Mouse (Mus musculus): ENCODE data around the gene Atp13a3. TPM values are rescaled to one million over a fixed set of nuclear protein-coding genes. Genes with fewer than 3 reads are reported as not detected.

Gene Atp13a3
- polyA plus RNA-seq, 1 experiment from 2014 or later, result 13.3 TPM

GRCm38 (mm10) chr16:30410914-30411313, 5.1 kb upstream of the Atp13a3 start:
- WGBS, result 88% methylated on average over 4 of the region's 4 CpGs
- no peak for ATAC-seq (replicated peaks; ENCODE audit: insufficient number of reproducible peaks, low FRiP score, low TSS enrichment, low read depth)

GRCm38 (mm10) chr16:30407513-30407912, 1.7 kb upstream of the Atp13a3 start:
- ATAC-seq (replicated peaks; ENCODE audit: insufficient number of reproducible peaks, low FRiP score, low TSS enrichment, low read depth) (no peak), DNase-seq (ENCODE audit: low spot score) (no peak)
- no peaks in the 10 kb centered on the region for H3K4me1 ChIP-seq (ENCODE audit: control insufficient read depth, insufficient read depth, low read length)
- no peaks in the 10 kb centered on the region for H3K27me3 ChIP-seq (ENCODE audit: control insufficient read depth, insufficient read depth, low read length)
- H3K27ac ChIP-seq (replicated peaks; ENCODE audit: low read depth, low read length), result no peak overlapping the region
- no peaks in the 10 kb centered on the region for H3K36me3 ChIP-seq (replicated peaks; ENCODE audit: control insufficient read depth, insufficient read depth, low read depth, low read length)
- H3K4me2 ChIP-seq (ENCODE audit: low read depth, low read length), result no peak overlapping the region
- no peak overlapping the region for H3K4me3 ChIP-seq (ENCODE audit: low read depth, low read length)
- no peaks in the 10 kb centered on the region for H3K9me3 ChIP-seq (replicated peaks; ENCODE audit: control insufficient read depth, low read length)
- 73% methylated on average over 2 of the region's 2 CpGs for WGBS
- no peak overlapping the region for H3K9ac ChIP-seq (replicated peaks; ENCODE audit: low read length)

More at GRCm38 (mm10) chr16:30410914-30411313, 5.1 kb upstream of the Atp13a3 start:
- H3K9ac ChIP-seq (replicated peaks; ENCODE audit: low read length), result no peak overlapping the region
- no peaks in the 10 kb centered on the region for H3K9me3 ChIP-seq (replicated peaks; ENCODE audit: control insufficient read depth, low read length)
- no peaks in the 10 kb centered on the region for H3K27me3 ChIP-seq (ENCODE audit: control insufficient read depth, insufficient read depth, low read length)
- no peaks in the 10 kb centered on the region for H3K36me3 ChIP-seq (replicated peaks; ENCODE audit: control insufficient read depth, insufficient read depth, low read depth, low read length)
- no peak overlapping the region for H3K4me2 ChIP-seq (ENCODE audit: low read depth, low read length)
- DNase-seq (ENCODE audit: low spot score), result no peak
- no peaks in the 10 kb centered on the region for H3K4me1 ChIP-seq (ENCODE audit: control insufficient read depth, insufficient read depth, low read length)
- H3K27ac ChIP-seq (replicated peaks; ENCODE audit: low read depth, low read length), result no peak overlapping the region
- H3K4me3 ChIP-seq (ENCODE audit: low read depth, low read length), result no peak overlapping the region

- ATAC-seq (replicated peaks; ENCODE audit: insufficient number of reproducible peaks, low FRiP score, low TSS enrichment, low read depth), result no peak
- 78% methylated on average over 3 of the region's 3 CpGs for WGBS
Measured at GRCm38 (mm10) chr16:30403528-30403927, 2.2 kb downstream of the Atp13a3 start.

GRCm38 (mm10) chr16:30397127-30398057, 8.4 kb downstream of the Atp13a3 start:
- DNase-seq (ENCODE audit: low spot score), result peak; percentile 9

More at GRCm38 (mm10) chr16:30403528-30403927, 2.2 kb downstream of the Atp13a3 start:
- H3K4me1 ChIP-seq (ENCODE audit: control insufficient read depth, insufficient read depth, low read length), result no peaks in the 10 kb centered on the region
- no peak overlapping the region for H3K9ac ChIP-seq (replicated peaks; ENCODE audit: low read length)
- no peak overlapping the region for H3K4me3 ChIP-seq (ENCODE audit: low read depth, low read length)
- no peaks in the 10 kb centered on the region for H3K36me3 ChIP-seq (replicated peaks; ENCODE audit: control insufficient read depth, insufficient read depth, low read depth, low read length)
- H3K27ac ChIP-seq (replicated peaks; ENCODE audit: low read depth, low read length), result no peak overlapping the region
- no peaks in the 10 kb centered on the region for H3K27me3 ChIP-seq (ENCODE audit: control insufficient read depth, insufficient read depth, low read length)
- H3K4me2 ChIP-seq (ENCODE audit: low read depth, low read length), result no peak overlapping the region
- no peak for DNase-seq (ENCODE audit: low spot score)
- no peaks in the 10 kb centered on the region for H3K9me3 ChIP-seq (replicated peaks; ENCODE audit: control insufficient read depth, low read length)

GRCm38 (mm10) chr16:30395136-30395535, 10.6 kb downstream of the Atp13a3 start:
- H3K27ac ChIP-seq (replicated peaks; ENCODE audit: low read depth, low read length), result no peak overlapping the region
- 81% methylated on average over 2 of the region's 2 CpGs for WGBS

More at GRCm38 (mm10) chr16:30397127-30398057, 8.4 kb downstream of the Atp13a3 start:
- H3K9me3 ChIP-seq (replicated peaks; ENCODE audit: control insufficient read depth, low read length), result no peaks in the 10 kb centered on the region
- no peaks in the 10 kb centered on the region for H3K27me3 ChIP-seq (ENCODE audit: control insufficient read depth, insufficient read depth, low read length)
- no peak overlapping the region for H3K4me3 ChIP-seq (ENCODE audit: low read depth, low read length)
- no peak for ATAC-seq (replicated peaks; ENCODE audit: insufficient number of reproducible peaks, low FRiP score, low TSS enrichment, low read depth)
- WGBS, result 41% methylated on average over 15 of the region's 15 CpGs
- no peaks in the 10 kb centered on the region for H3K4me1 ChIP-seq (ENCODE audit: control insufficient read depth, insufficient read depth, low read length)
- H3K36me3 ChIP-seq (replicated peaks; ENCODE audit: control insufficient read depth, insufficient read depth, low read depth, low read length), result no peaks in the 10 kb centered on the region
- H3K4me2 ChIP-seq (ENCODE audit: low read depth, low read length), result no peak overlapping the region
- no peak overlapping the region for H3K9ac ChIP-seq (replicated peaks; ENCODE audit: low read length)
- H3K27ac ChIP-seq (replicated peaks; ENCODE audit: low read depth, low read length), result no peak overlapping the region

GRCm38 (mm10) chr16:30390650-30391340, 15.0 kb downstream of the Atp13a3 start:
- H3K9ac ChIP-seq (replicated peaks; ENCODE audit: low read length), result no peak overlapping the region
- H3K27ac ChIP-seq (replicated peaks; ENCODE audit: low read depth, low read length), result no peak overlapping the region
- H3K4me2 ChIP-seq (ENCODE audit: low read depth, low read length), result no peak overlapping the region
- 89% methylated on average over 5 of the region's 5 CpGs for WGBS
- H3K4me1 ChIP-seq (ENCODE audit: control insufficient read depth, insufficient read depth, low read length), result peaks cover 3% of the 10 kb centered on the region; the same call in 1 of the 2 replicates
- no peak overlapping the region for H3K4me3 ChIP-seq (ENCODE audit: low read depth, low read length)
- no peaks in the 10 kb centered on the region for H3K36me3 ChIP-seq (replicated peaks; ENCODE audit: control insufficient read depth, insufficient read depth, low read depth, low read length)
- DNase-seq (ENCODE audit: low spot score), result no peak
- no peaks in the 10 kb centered on the region for H3K9me3 ChIP-seq (replicated peaks; ENCODE audit: control insufficient read depth, low read length)
- H3K27me3 ChIP-seq (ENCODE audit: control insufficient read depth, insufficient read depth, low read length), result no peaks in the 10 kb centered on the region
- ATAC-seq (replicated peaks; ENCODE audit: insufficient number of reproducible peaks, low FRiP score, low TSS enrichment, low read depth), result no peak

More at GRCm38 (mm10) chr16:30395136-30395535, 10.6 kb downstream of the Atp13a3 start:
- DNase-seq (ENCODE audit: low spot score), result no peak
- H3K27me3 ChIP-seq (ENCODE audit: control insufficient read depth, insufficient read depth, low read length), result no peaks in the 10 kb centered on the region
- no peaks in the 10 kb centered on the region for H3K9me3 ChIP-seq (replicated peaks; ENCODE audit: control insufficient read depth, low read length)
- H3K4me3 ChIP-seq (ENCODE audit: low read depth, low read length), result no peak overlapping the region
- ATAC-seq (replicated peaks; ENCODE audit: insufficient number of reproducible peaks, low FRiP score, low TSS enrichment, low read depth), result no peak
- no peaks in the 10 kb centered on the region for H3K4me1 ChIP-seq (ENCODE audit: control insufficient read depth, insufficient read depth, low read length)
- no peaks in the 10 kb centered on the region for H3K36me3 ChIP-seq (replicated peaks; ENCODE audit: control insufficient read depth, insufficient read depth, low read depth, low read length)
- no peak overlapping the region for H3K9ac ChIP-seq (replicated peaks; ENCODE audit: low read length)
- H3K4me2 ChIP-seq (ENCODE audit: low read depth, low read length), result no peak overlapping the region

- WGBS, result 72% methylated on average over 9 of the region's 9 CpGs
- Histone ChIP-seq H3K9me3 (replicated peaks; ENCODE audit: control insufficient read depth, low read length) (no peaks in the 10 kb centered on the region), H3K27ac (replicated peaks; ENCODE audit: low read depth, low read length) (no peak overlapping the region), H3K9ac (replicated peaks; ENCODE audit: low read length) (peak overlapping the region; percentile 1; the same call in 1 of the 2 replicates), H3K4me3 (ENCODE audit: low read depth, low read length) (no peak overlapping the region), H3K4me1 (ENCODE audit: control insufficient read depth, insufficient read depth, low read length) (peaks cover 3% of the 10 kb centered on the region; the same call in 1 of the 2 replicates), H3K4me2 (ENCODE audit: low read depth, low read length) (peak overlapping the region; percentile 92; the same call in 1 of the 2 replicates), H3K27me3 (ENCODE audit: control insufficient read depth, insufficient read depth, low read length) (no peaks in the 10 kb centered on the region), H3K36me3 (replicated peaks; ENCODE audit: control insufficient read depth, insufficient read depth, low read depth, low read length) (no peaks in the 10 kb centered on the region; the same call in 1 of the 2 replicates)
- ATAC-seq (replicated peaks; ENCODE audit: insufficient number of reproducible peaks, low FRiP score, low TSS enrichment, low read depth) (no peak), DNase-seq (ENCODE audit: low spot score) (no peak)
Measured at GRCm38 (mm10) chr16:30389831-30390649, 15.7 kb downstream of the Atp13a3 start.
